Mouse (Mus musculus) limb, embryonic 15.5 days (tissue): ENCODE data around the gene Maea. TPM values are rescaled to one million over a fixed set of nuclear protein-coding genes. Genes with fewer than 3 reads are reported as not detected.
A peak's percentile ranks its signal among the peaks of the same experiment; 100 is the strongest.

Source experiments
- ATAC-seq: fragments of 200-750 bp; cut with Nextera tagmentation; 2 replicates; pipeline ENCODE4 v1.8.0; 2017; ENCODE audit warnings: low read depth, moderate TSS enrichment; ENCODE audit not compliant: insufficient number of reproducible peaks, low FRiP score, low TSS enrichment
- H3K27ac ChIP-seq: fragments of 300-500 bp; sonication (generic); 2 replicates; pipeline ENCODE4 v1.5.1; 2015; ENCODE audit warnings: moderate library complexity, mild to moderate bottlenecking, inconsistent platforms
- H3K27me3 ChIP-seq: fragments of 300-500 bp; sonication (generic); 2 replicates; pipeline ENCODE4 v1.6.1; 2015; ENCODE audit warnings: inconsistent platforms
- H3K36me3 ChIP-seq: fragments of 300-500 bp; sonication (generic); 2 replicates; pipeline ENCODE4 v1.6.1; 2015; ENCODE audit warnings: inconsistent platforms
- H3K4me1 ChIP-seq: fragments of 300-500 bp; sonication (generic); 2 replicates; pipeline ENCODE4 v1.6.1; 2015; ENCODE audit warnings: inconsistent platforms
- H3K4me2 ChIP-seq: fragments of 300-500 bp; sonication (generic); 2 replicates; pipeline ENCODE4 v1.6.1; 2015; ENCODE audit warnings: mild to moderate bottlenecking, inconsistent platforms
- H3K4me3 ChIP-seq: fragments of 300-500 bp; sonication (generic); 2 replicates; pipeline ENCODE4 v1.5.1; 2015; ENCODE audit warnings: mild to moderate bottlenecking, inconsistent platforms
- H3K9ac ChIP-seq: fragments of 300-500 bp; sonication (generic); 2 replicates; pipeline ENCODE4 v1.6.1; 2015; ENCODE audit warnings: inconsistent platforms
- H3K9me3 ChIP-seq: fragments of 300-500 bp; sonication (generic); 2 replicates; pipeline ENCODE4 v1.6.1; 2016; ENCODE audit warnings: inconsistent platforms
- WGBS: fragments of 180-500 bp; shearing (Covaris S2); methylation state at CpG from one replicate; pipeline ENCODE4 v1.1.7; 2015; 5-methylcytosine and 5-hydroxymethylcytosine counted together
- polyA plus RNA-seq: library from polyadenylated mRNA; unstranded; fragments of >200 nt; fragmentation: Nextera tagmentation; extraction: Ambion mirVana; gene quantifications from 2 replicates; pipeline ENCODE4 v1.2.1, GENCODE M21; 2015

Maea gene
- polyA plus RNA-seq, 1 experiment from 2014 or later: 114 TPM

DNA sequence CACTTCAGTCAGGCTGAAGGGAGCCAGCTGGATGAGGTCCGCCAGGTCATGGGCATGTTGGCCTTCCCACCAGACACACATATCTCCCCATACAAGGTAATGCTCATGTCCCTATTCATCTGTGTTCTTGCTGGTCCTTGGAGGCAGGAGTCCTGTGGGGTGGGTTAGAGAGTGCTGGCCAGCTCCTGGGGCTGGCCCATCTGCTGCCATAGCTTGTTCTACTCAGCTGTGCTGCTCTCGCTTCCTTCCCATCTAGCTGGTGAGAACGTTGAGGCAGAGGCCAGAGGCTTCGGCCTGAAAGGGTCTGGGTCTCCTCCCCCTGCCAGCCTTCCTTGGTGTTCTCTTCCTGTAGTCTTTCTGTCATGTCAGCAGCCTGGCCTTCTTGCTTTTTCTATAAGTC lies 33.3 kb downstream of the Maea start:
- peaks cover 100% of the 10 kb centered on the region for H3K36me3 ChIP-seq
- no peaks in the 10 kb centered on the region for H3K9me3 ChIP-seq
- H3K4me1 ChIP-seq: no peaks in the 10 kb centered on the region
- H3K27me3 ChIP-seq: no peaks in the 10 kb centered on the region
- H3K4me2 ChIP-seq: no peak overlapping the region
- H3K9ac ChIP-seq: no peak overlapping the region
- ATAC-seq: no peak
- no peak overlapping the region for H3K27ac ChIP-seq
- 81% methylated on average over 4 of the region's 4 CpGs for whole genome bisulfite sequencing
- no peak overlapping the region for H3K4me3 ChIP-seq

DNA sequence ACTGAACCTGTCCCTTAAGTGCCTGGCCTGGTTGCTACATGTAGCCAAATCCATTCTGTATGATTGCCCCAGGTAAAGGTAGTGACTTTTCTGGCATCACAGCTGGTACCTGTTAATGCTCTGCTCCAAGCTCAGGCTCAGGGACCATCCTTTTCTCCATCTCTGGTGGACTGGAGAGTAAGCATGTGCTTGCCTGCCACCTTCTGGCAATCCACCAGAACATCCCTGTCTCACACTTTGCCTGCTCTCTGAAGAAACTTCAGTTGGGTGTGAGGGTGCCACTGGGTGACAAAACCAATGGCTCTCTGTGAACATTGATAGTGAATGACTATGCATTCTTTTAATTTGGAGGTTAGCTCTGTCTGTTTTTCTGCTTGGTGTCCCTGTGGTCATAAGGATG lies 35.8 kb downstream of the Maea start:
- Histone ChIP-seq H3K27me3 (no peaks in the 10 kb centered on the region), H3K9me3 (no peaks in the 10 kb centered on the region), H3K36me3 (peaks cover 81% of the 10 kb centered on the region), H3K4me3 (no peak overlapping the region), H3K4me1 (no peaks in the 10 kb centered on the region), H3K9ac (no peak overlapping the region), H3K4me2 (no peak overlapping the region), H3K27ac (no peak overlapping the region)
- ATAC-seq: no peak

DNA sequence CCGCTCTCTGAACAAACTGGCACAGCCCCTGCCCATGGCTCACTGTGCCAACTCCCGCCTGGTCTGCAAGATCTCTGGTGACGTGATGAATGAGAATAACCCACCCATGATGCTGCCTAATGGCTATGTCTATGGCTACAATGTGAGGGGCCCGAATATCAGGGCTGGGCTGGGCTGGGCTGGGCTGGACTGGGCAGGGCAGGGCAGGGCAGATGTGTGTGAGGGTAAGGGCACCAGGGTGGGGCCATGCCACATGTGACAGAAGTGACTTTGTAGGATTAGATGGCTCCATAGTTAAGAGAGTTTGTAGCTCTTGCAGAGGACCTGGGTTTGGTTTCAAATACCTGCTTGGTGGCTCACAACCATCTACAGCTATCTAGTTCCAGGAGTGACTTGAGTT lies 36.4 kb downstream of the Maea start:
- H3K4me3 ChIP-seq: no peak overlapping the region
- H3K27ac ChIP-seq: no peak overlapping the region
- H3K9me3 ChIP-seq: no peaks in the 10 kb centered on the region
- H3K36me3 ChIP-seq: peaks cover 76% of the 10 kb centered on the region
- no peaks in the 10 kb centered on the region for H3K27me3 ChIP-seq
- ATAC-seq: no peak
- no peak overlapping the region for H3K9ac ChIP-seq
- H3K4me2 ChIP-seq: no peak overlapping the region
- WGBS: 96% methylated on average over 4 of the region's 4 CpGs
- H3K4me1 ChIP-seq: no peaks in the 10 kb centered on the region

DNA sequence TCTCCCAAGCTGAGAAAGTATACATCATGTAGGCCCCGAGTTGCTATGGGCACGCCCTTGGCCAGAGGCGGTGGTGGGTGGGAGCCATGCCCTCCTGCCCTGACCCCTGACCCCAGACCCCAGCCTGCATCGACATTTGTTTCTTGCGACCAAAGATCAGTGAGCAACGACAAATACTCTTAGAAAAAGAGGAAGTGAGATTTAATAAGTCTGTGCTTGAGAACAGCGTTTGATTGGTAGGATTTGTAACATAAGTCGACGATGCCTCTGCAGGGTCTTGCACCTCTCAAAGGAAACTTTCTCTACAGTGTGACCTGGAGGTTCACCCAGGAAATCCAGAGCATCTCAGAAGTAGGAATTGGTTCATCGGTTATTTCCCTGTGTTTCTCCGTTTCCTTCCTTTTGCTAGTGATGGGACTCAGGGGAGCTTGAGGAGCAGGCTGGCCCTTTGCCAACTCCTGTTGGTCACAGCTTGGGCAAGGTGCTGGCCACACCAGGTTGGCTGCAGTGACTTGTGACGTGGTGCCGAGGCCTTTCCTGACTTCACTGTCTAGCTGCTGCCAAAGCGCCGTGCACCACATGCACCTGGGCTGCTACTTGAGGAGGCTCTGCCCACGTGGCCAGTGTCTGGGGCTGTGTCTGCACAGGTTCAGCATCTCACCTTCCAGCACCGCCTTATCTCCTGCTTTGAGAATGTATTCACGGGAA lies 37.2 kb downstream of the Maea start:
- Histone ChIP-seq H3K4me2 (no peak overlapping the region), H3K27ac (no peak overlapping the region), H3K9ac (no peak overlapping the region), H3K27me3 (no peaks in the 10 kb centered on the region), H3K36me3 (peaks cover 68% of the 10 kb centered on the region), H3K4me1 (peaks cover 5% of the 10 kb centered on the region; the same call in 1 of the 2 replicates), H3K9me3 (no peaks in the 10 kb centered on the region), H3K4me3 (no peak overlapping the region)
- no peak for ATAC-seq
- WGBS: 81% methylated on average over 18 of the region's 18 CpGs

DNA sequence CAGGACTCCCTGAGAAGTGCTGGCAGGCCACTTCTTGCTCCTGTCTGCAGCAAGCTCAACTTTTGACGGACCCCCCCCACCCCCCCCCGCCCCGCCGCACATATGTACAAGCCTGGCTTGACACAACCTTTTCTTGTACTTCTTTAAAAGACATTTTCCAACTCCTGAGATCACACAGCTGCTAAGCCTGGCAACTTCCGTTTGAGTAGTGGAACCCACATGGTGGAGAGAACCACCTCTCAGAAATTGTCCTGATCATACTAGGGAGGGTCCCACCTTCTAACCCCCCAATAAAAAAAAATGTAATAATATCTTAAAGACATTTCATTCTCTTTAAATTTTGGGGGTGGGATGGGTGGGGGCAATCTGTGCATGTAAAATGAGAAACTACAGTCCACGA lies 41.9 kb downstream of the Maea start:
- H3K4me2 ChIP-seq: peak overlapping the region; percentile 85
- ATAC-seq: no peak
- H3K27ac ChIP-seq: peak overlapping the region; percentile 98
- no peak overlapping the region for H3K9ac ChIP-seq
- H3K4me3 ChIP-seq: peak overlapping the region; percentile 64
- 37% methylated on average over 6 of the region's 6 CpGs for WGBS
- H3K4me1 ChIP-seq: peaks cover 13% of the 10 kb centered on the region
- no peaks in the 10 kb centered on the region for H3K27me3 ChIP-seq
- peaks cover 37% of the 10 kb centered on the region for H3K36me3 ChIP-seq
- H3K9me3 ChIP-seq: no peaks in the 10 kb centered on the region

DNA sequence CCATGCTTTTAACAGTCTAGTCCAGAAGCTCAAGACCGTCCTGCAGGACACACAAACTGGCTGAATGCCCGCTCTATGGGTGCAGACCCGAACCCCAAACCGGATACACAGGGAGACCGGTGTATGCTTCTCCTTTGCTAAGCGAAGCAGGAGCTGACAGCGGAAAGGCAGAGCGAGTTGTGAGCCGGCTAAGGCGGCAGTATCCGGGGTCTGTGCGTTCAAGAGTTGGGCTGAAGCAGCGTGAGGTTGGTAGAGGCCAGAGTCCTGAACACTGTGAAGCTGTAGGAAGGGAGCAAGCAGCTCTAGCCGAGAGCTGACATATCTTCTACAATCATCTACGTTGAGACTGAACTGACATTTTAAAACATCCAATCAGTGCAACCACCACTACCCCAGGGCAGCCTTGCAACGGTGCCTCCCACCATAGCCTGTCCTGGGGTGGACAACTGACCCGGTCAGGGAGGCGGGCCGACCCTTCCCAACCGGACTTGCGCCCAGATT lies 42.5 kb downstream of the Maea start:
- WGBS: 3% methylated on average over 21 of the region's 21 CpGs
- Histone ChIP-seq H3K4me1 (peaks cover 13% of the 10 kb centered on the region), H3K9ac (peak overlapping the region; percentile 44), H3K4me2 (peak overlapping the region; percentile 85), H3K27me3 (no peaks in the 10 kb centered on the region), H3K27ac (peak overlapping the region; percentile 98), H3K9me3 (no peaks in the 10 kb centered on the region), H3K36me3 (peaks cover 34% of the 10 kb centered on the region), H3K4me3 (peak overlapping the region; percentile 64)
- ATAC-seq: no peak; the same call in none of the 2 replicates

DNA sequence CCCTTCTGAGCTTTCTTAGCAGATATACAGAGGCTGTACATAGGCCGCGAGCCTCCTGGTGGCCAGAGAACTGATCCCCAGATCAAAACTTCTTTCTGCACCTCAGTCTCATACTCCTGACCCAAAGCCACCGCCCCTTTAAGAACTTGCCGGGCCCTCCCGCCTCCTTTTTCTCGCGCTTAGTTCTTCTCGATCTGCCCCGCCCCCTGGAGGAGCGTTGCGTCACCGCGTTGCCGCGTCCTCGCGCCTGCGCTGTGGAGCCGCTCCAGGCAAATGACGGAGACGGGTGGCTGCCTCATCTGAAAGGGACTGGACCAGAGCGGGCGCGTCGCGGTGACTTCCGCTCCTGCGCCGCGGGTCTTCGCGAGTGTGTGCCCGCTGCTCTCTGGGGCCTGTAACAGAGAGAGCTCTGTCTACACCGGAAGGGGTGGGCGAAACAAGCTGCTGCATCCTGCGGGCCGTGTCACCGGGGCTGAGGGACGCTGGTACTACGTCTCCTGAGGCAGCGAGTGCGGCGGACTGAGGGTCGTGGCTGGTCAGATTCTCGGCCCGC lies 43.1 kb downstream of the Maea start, which contains the start of gene Uvssa:
TSS of gene Uvssa (plus strand) at position 248 of the 553 bp plus-strand sequence.
- peak; percentile 96 for ATAC-seq
- WGBS: under 1% methylated on average over 46 of the region's 46 CpGs

DNA sequence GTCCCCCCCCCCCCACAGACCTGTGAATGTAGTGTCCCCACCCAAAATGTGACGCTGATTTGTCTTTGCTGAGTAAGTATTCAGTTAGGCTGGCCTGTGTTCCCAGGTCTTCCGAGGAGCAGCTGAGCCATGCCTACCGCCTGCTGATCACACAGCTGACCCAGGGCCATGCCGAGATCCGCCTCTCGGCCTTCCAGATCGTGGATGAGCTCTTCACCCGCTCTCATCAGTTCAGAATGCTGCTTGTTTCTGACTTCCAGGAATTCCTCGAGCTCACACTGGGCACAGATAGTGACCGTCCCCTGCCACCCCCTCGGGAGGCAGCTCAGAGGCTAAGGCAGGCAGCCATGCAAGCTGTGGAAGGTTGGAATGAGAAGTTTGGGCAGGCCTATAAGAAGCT lies 52.2 kb downstream of the Maea start:
- H3K9ac ChIP-seq: no peak overlapping the region
- no peaks in the 10 kb centered on the region for H3K4me1 ChIP-seq
- peaks cover 54% of the 10 kb centered on the region for H3K36me3 ChIP-seq
- 81% methylated on average over 11 of the region's 11 CpGs for WGBS
- H3K4me2 ChIP-seq: no peak overlapping the region
- H3K9me3 ChIP-seq: no peaks in the 10 kb centered on the region
- no peaks in the 10 kb centered on the region for H3K27me3 ChIP-seq
- no peak overlapping the region for H3K27ac ChIP-seq
- no peak overlapping the region for H3K4me3 ChIP-seq
- no peak for ATAC-seq

More for the DNA sequence above, 43.1 kb downstream of the Maea start, which contains the start of gene Uvssa:
- H3K4me2 ChIP-seq: peak within 1 kb of the TSS; percentile 85
- no peaks in the 10 kb centered on the region for H3K9me3 ChIP-seq
- H3K9ac ChIP-seq: peak within 1 kb of the TSS; percentile 78
- H3K27ac ChIP-seq: peak within 1 kb of the TSS; percentile 98
- peaks cover 13% of the 10 kb centered on the region for H3K4me1 ChIP-seq
- H3K36me3 ChIP-seq: peaks cover 29% of the 10 kb centered on the region
- no peaks in the 10 kb centered on the region for H3K27me3 ChIP-seq
- peak within 1 kb of the TSS; percentile 64 for H3K4me3 ChIP-seq

DNA sequence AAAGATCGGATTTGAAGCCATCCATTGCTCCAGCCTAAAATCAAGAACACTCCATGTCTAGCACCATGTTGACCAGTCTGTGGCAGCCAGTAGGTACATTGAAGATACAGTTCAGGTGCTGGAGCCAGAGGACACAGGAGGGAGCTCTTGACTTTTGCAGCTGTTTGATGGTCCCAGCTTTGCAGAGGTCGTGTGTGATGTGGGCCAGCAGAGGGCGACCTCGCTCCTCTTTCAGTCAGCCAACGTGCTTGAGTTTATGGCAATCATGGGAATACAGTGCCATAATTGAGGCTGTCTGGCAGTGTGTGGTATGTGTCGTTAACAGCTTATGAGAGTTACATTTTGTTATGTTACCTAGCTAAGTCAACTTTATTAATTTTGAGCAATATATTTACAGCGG lies 58.5 kb downstream of the Maea start:
- no peak overlapping the region for H3K4me3 ChIP-seq
- WGBS: 10% methylated on average over 7 of the region's 7 CpGs
- H3K27me3 ChIP-seq: no peaks in the 10 kb centered on the region
- no peaks in the 10 kb centered on the region for H3K9me3 ChIP-seq
- H3K4me2 ChIP-seq: no peak overlapping the region
- H3K9ac ChIP-seq: no peak overlapping the region
- no peak for ATAC-seq
- no peak overlapping the region for H3K27ac ChIP-seq
- peaks cover 8% of the 10 kb centered on the region; the same call in 1 of the 2 replicates for H3K4me1 ChIP-seq
- H3K36me3 ChIP-seq: peaks cover 46% of the 10 kb centered on the region

DNA sequence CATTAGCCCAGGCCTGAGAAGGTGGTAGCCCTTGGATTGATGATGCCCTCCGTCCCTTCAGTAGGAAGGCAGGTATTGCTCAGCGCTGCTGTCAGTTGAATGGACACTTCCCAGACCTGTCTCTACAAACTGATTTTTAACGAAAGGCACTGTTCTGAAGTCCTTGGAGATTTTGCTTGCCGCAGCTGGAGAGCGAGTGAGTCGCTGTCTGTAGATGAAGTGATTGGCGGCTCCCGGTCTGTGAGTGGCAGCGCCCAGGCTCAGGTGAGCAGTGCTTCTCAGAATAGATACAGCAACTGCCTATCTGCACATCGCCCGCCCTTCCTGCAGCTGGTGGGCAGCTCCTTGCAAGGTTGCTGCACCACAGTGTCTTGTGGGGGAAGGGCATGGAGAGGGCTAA lies 60.4 kb downstream of the Maea start:
- Histone ChIP-seq H3K36me3 (peaks cover 37% of the 10 kb centered on the region), H3K9ac (no peak overlapping the region), H3K9me3 (no peaks in the 10 kb centered on the region), H3K27me3 (no peaks in the 10 kb centered on the region), H3K27ac (no peak overlapping the region), H3K4me2 (no peak overlapping the region), H3K4me3 (no peak overlapping the region), H3K4me1 (peaks cover 8% of the 10 kb centered on the region; the same call in 1 of the 2 replicates)
- 80% methylated on average over 11 of the region's 11 CpGs for WGBS
- no peak for ATAC-seq

DNA sequence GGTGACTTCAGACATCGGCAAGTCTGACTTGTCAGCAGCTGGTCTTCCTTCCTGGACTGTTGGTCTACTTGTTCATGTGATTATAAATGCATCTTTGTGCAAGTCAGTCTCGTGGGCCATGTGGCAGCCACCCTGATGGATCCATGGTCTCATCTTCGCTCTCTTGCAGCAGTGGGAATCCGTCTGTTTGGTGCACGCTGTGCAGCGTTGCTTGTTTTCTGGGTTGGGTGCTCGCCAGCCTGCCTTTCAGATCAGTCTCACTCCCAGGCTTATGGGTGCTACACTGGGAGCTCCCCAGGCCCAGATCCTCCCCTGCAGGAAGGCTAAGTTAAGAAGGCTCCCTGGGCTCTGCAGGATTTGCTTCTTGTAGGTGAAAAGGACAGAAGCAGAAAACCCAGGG lies 61.5 kb downstream of the Maea start:
- Histone ChIP-seq H3K4me2 (no peak overlapping the region), H3K4me1 (peaks cover 8% of the 10 kb centered on the region; the same call in 1 of the 2 replicates), H3K27ac (no peak overlapping the region), H3K9me3 (no peaks in the 10 kb centered on the region), H3K27me3 (no peaks in the 10 kb centered on the region), H3K36me3 (peaks cover 30% of the 10 kb centered on the region), H3K9ac (no peak overlapping the region), H3K4me3 (no peak overlapping the region)
- ATAC-seq: no peak
- 78% methylated on average over 7 of the region's 7 CpGs for WGBS

DNA sequence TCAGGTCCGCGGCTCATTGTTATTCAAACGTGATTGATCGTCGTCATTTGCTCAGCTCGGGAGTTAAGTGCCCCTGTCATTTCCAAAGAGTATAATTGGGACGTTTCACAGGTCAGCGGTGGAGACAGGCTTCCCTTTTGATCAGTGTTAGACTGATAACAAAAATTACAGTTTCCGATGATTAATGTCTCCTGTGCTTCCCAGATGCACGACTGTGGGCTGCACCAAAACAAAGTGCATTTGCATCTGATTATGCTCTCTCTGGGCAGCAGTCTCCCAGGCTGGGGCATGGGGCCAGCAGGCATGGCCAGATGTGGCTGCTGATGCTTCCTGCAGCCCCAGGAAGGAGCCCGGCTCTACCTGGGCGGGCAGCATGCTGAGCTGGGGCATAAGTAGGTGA lies 65.5 kb downstream of the Maea start:
- H3K9ac ChIP-seq: no peak overlapping the region
- H3K4me2 ChIP-seq: no peak overlapping the region
- peaks cover 40% of the 10 kb centered on the region for H3K36me3 ChIP-seq
- no peaks in the 10 kb centered on the region for H3K9me3 ChIP-seq
- H3K4me1 ChIP-seq: no peaks in the 10 kb centered on the region
- no peak overlapping the region for H3K4me3 ChIP-seq
- H3K27me3 ChIP-seq: no peaks in the 10 kb centered on the region
- H3K27ac ChIP-seq: no peak overlapping the region
- no peak for ATAC-seq
- 53% methylated on average over 12 of the region's 12 CpGs for WGBS
